ENCODE assay signal across 12 mouse cellular contexts in genomic region chr6:134043545-134043944, GRCm38 (mm10). TPM values are rescaled to one million over a fixed set of nuclear protein-coding genes. Genes with fewer than 3 reads are reported as not detected.
DNase-seq lines count a peak whose midpoint lies in the region; ATAC-seq lines count a peak whose summit lies in the region.
"Had no signal": no experiment of that assay in that cellular context is flagged by ENCODE, and none has a peak within 500 bp of the region (broad histone marks: within the 10 kb centered on the region; RNA-seq: fewer than 3 reads in every experiment).

No protein-coding gene starts in this region.

- H3K36me3 ChIP-seq in heart, embryonic 14.5 days (ENCODE audit: control insufficient read depth, insufficient read depth, low read length): no peaks in the 10 kb centered on the region
- H3K36me3 ChIP-seq in hindbrain, embryonic 11.5 days (ENCODE audit: control insufficient read depth, insufficient read depth, low read length): no peaks in the 10 kb centered on the region
- H3K36me3 ChIP-seq: hindbrain, embryonic 15.5 days had no signal

- DNase-seq in heart, adult 9 months (ENCODE audit: low spot score in 2 of 2): no peak
- peak; percentile 54 for DNase-seq in 416B (ENCODE audit: low read depth)
- peak; percentile 32 for DNase-seq in embryo, embryonic 9.5 days (ENCODE audit: extremely low spot score)
- peak; percentile 48 to 81 for DNase-seq in kidney, postnatal 36 days
- no peak for DNase-seq in layer of hippocampus, adult 9-10 months (ENCODE audit: low spot score)
- DNase-seq in urinary bladder, postnatal 4 days (ENCODE audit: low spot score in 2 of 2): no peak
- no peak for DNase-seq in hindbrain, embryonic 11.5 days (ENCODE audit: low spot score)
- DNase-seq: cerebellum, adult 18-20 months had no signal

- 34% methylated on average over 7 of the region's 7 CpGs for WGBS in heart, embryonic 14.5 days
- WGBS in hindbrain, embryonic 11.5 days: 42% methylated on average over 7 of the region's 7 CpGs

- H3K4me2 ChIP-seq in heart, embryonic 14.5 days (ENCODE audit: low read length): peak overlapping the region; percentile 19; the same call in 1 of the 2 replicates
- no peak overlapping the region for H3K4me2 ChIP-seq in hindbrain, embryonic 11.5 days (replicated peaks; ENCODE audit: low read depth, low read length)

- no peak for ATAC-seq in heart, embryonic 14.5 days (ENCODE audit: insufficient number of reproducible peaks, insufficient read depth, low FRiP score, low read depth)
- ATAC-seq in hindbrain, embryonic 11.5 days (ENCODE audit: low FRiP score): no peak

- no peaks in the 10 kb centered on the region for H3K9me3 ChIP-seq in heart, embryonic 14.5 days (ENCODE audit: control insufficient read depth, low read length)
- H3K9me3 ChIP-seq in hindbrain, embryonic 11.5 days (ENCODE audit: control insufficient read depth, low read length): no peaks in the 10 kb centered on the region
- H3K9me3 ChIP-seq: hindbrain, embryonic 15.5 days had no signal

- H3K4me3 ChIP-seq in heart, embryonic 14.5 days (ENCODE audit: control insufficient read depth in 1 of 2, insufficient read depth in 1 of 2, low read depth in 1 of 2, low read length in 2 of 2): no peak overlapping the region
- no peak overlapping the region for H3K4me3 ChIP-seq in hindbrain, embryonic 11.5 days (ENCODE audit: low read depth, low read length)
- H3K4me3 ChIP-seq: erythroblast, embryonic 14.5 days; hindbrain, embryonic 15.5 days had no signal

- peak overlapping the region in 1 of 2 experiments; percentile 20; a peak in 1 of 4 replicates for H3K27ac ChIP-seq in heart, embryonic 14.5 days (replicated peaks in 1 of 2; ENCODE audit: control insufficient read depth in 1 of 2, insufficient read depth in 1 of 2, low read depth in 2 of 2, low read length in 2 of 2)
- H3K27ac ChIP-seq in hindbrain, embryonic 11.5 days (ENCODE audit: low read depth, low read length): no peak overlapping the region
- H3K27ac ChIP-seq: hindbrain, embryonic 15.5 days had no signal

- peaks cover 43 to 85% of the 10 kb centered on the region in 2 experiments for H3K4me1 ChIP-seq in heart, embryonic 14.5 days (ENCODE audit: control insufficient read depth in 2 of 2, insufficient read depth in 2 of 2, low read length in 2 of 2)
- no peaks in the 10 kb centered on the region for H3K4me1 ChIP-seq in hindbrain, embryonic 11.5 days (replicated peaks; ENCODE audit: control insufficient read depth, insufficient read depth, low read length)

- peak overlapping the region; percentile 27; the same call in 1 of the 2 replicates for H3K9ac ChIP-seq in heart, embryonic 14.5 days (ENCODE audit: low read length)
- H3K9ac ChIP-seq in hindbrain, embryonic 11.5 days (ENCODE audit: low read depth, low read length): no peak overlapping the region
- H3K9ac ChIP-seq: hindbrain, embryonic 15.5 days had no signal

- no peaks in the 10 kb centered on the region for H3K27me3 ChIP-seq in heart, embryonic 14.5 days (ENCODE audit: control insufficient read depth, insufficient read depth, low read length)
- no peaks in the 10 kb centered on the region for H3K27me3 ChIP-seq in hindbrain, embryonic 11.5 days (ENCODE audit: control insufficient read depth, insufficient read depth, low read length)
- H3K27me3 ChIP-seq: CH12.LX; hindbrain, embryonic 15.5 days had no signal

RNA-seq across cellular contexts. Expression of gene Etv6, which starts 8.0 kb away (rescaled TPM):
- 13.0 and 14.5 TPM in 2 replicates for polyA plus RNA-seq in heart, embryonic 14.5 days (2014; fragmentation: Nextera tagmentation; extraction: Ambion mirVana)
- polyA plus RNA-seq in hindbrain, embryonic 11.5 days (2014; fragmentation: Nextera tagmentation; extraction: Ambion mirVana): 13.0 and 13.2 TPM in 2 replicates

Comparison
In these comparisons a context has a peak if more than half of its experiments do, and no peak if none do; other contexts are left out.
1. DNase-seq: peak in 416B (single experiment), embryo, embryonic 9.5 days (single experiment) and kidney, postnatal 36 days (2 of 2); none in heart, adult 9 months (0 of 2), layer of hippocampus, adult 9-10 months (single experiment), urinary bladder, postnatal 4 days (0 of 2) and hindbrain, embryonic 11.5 days (single experiment).